Mouse (Mus musculus): ENCODE results near the gene Kcnk12.

The Kcnk12 gene

GRCm38 (mm10) chr17:87787711-87788110 lies 10.1 kb downstream of the Kcnk12 start:
- no peak for DNase-seq (ENCODE audit: extremely low spot score, low read depth, low spot score)

- DNase-seq (ENCODE audit: extremely low spot score, low read depth, low spot score): no peak
These were observed 12.1 kb downstream of the Kcnk12 start for GRCm38 (mm10) chr17:87785721-87786120.

- no peak for DNase-seq (ENCODE audit: extremely low spot score, low read depth, low spot score)
These were observed 12.9 kb downstream of the Kcnk12 start for GRCm38 (mm10) chr17:87784911-87785310.

- no peak for DNase-seq (ENCODE audit: extremely low spot score, low read depth, low spot score)
These were observed 13.5 kb downstream of the Kcnk12 start for GRCm38 (mm10) chr17:87784141-87784831.

GRCm38 (mm10) chr17:87781244-87781643 lies 16.6 kb downstream of the Kcnk12 start:
- DNase-seq (ENCODE audit: extremely low spot score, low read depth, low spot score): no peak

GRCm38 (mm10) chr17:87780164-87780563 lies 17.6 kb downstream of the Kcnk12 start:
- DNase-seq (ENCODE audit: extremely low spot score, low read depth, low spot score): no peak

- no peak for DNase-seq (ENCODE audit: extremely low spot score, low read depth, low spot score)
These were observed 22.8 kb downstream of the Kcnk12 start for GRCm38 (mm10) chr17:87774982-87775381.

- no peak for DNase-seq (ENCODE audit: extremely low spot score, low read depth, low spot score)
These were observed 24.6 kb downstream of the Kcnk12 start for GRCm38 (mm10) chr17:87773175-87773574.

GRCm38 (mm10) chr17:87770766-87771165 lies 27.0 kb downstream of the Kcnk12 start:
- no peak for DNase-seq (ENCODE audit: extremely low spot score, low read depth, low spot score)

GRCm38 (mm10) chr17:87766888-87767287 lies 30.9 kb downstream of the Kcnk12 start:
- DNase-seq (ENCODE audit: extremely low spot score, low read depth, low spot score): no peak

- no peak for DNase-seq (ENCODE audit: extremely low spot score, low read depth, low spot score)
These were observed 32.8 kb downstream of the Kcnk12 start for GRCm38 (mm10) chr17:87765031-87765430.

GRCm38 (mm10) chr17:87763146-87763545 lies 34.6 kb downstream of the Kcnk12 start:
- DNase-seq (ENCODE audit: extremely low spot score, low read depth, low spot score): no peak

GRCm38 (mm10) chr17:87760315-87760714 lies 37.5 kb downstream of the Kcnk12 start:
- no peak for DNase-seq (ENCODE audit: extremely low spot score, low read depth, low spot score)

GRCm38 (mm10) chr17:87745926-87746888 lies 51.6 kb downstream of the Kcnk12 start:
- peak; percentile 5 for DNase-seq (ENCODE audit: extremely low spot score, low read depth, low spot score)

GRCm38 (mm10) chr17:87744985-87745925 lies 52.5 kb downstream of the Kcnk12 start:
- DNase-seq (ENCODE audit: extremely low spot score, low read depth, low spot score): no peak

- no peak for DNase-seq (ENCODE audit: extremely low spot score, low read depth, low spot score)
These were observed 58.0 kb downstream of the Kcnk12 start for GRCm38 (mm10) chr17:87739835-87740234.

- DNase-seq (ENCODE audit: extremely low spot score, low read depth, low spot score): no peak
These were observed 60.6 kb downstream of the Kcnk12 start for GRCm38 (mm10) chr17:87737144-87737543.

- no peak for DNase-seq (ENCODE audit: extremely low spot score, low read depth, low spot score)
These were observed 63.3 kb downstream of the Kcnk12 start for GRCm38 (mm10) chr17:87734471-87734870.

- no peak for DNase-seq (ENCODE audit: extremely low spot score, low read depth, low spot score)
These were observed 65.8 kb downstream of the Kcnk12 start for GRCm38 (mm10) chr17:87731962-87732361.

- DNase-seq (ENCODE audit: extremely low spot score, low read depth, low spot score): no peak
These were observed 71.1 kb downstream of the Kcnk12 start for GRCm38 (mm10) chr17:87726489-87727356.

Data from hindlimb bud, embryonic 11.5 days (tissue).